Mouse (Mus musculus): ENCODE measurements around the gene Rad18. TPM values are rescaled to one million over a fixed set of nuclear protein-coding genes. Genes with fewer than 3 reads are reported as not detected.

Gene Rad18
- total RNA-seq, 1 experiment, result 24.3 TPM

DNA sequence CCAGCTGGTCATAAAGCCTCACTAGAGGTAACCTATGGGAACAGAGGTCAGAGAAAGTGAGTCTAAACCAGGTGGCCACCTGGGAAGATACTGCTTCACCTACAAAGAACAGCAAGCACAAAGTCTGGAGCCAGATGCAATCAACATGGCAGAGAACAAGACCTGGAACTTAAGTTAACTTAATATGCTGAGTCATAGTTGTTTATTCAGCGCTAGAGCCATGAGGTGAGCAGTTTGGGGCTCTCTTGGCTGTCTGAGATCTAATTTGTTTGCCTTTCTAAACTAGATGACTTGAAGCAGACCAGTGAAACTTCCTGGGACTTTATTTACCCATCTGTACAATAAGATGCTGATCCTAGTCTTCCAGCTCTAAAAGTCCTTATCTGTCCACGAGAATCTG is 12.4 kb downstream of the Rad18 start:
- no peak for DNase-seq (ENCODE audit: low read depth, low spot score)
- peaks cover 3 to 6% of the 10 kb centered on the region in 2 experiments; a peak in 3 of 4 replicates for H3K4me1 ChIP-seq (ENCODE audit: control insufficient read depth in 2 of 2, insufficient read depth in 2 of 2, low read length in 2 of 2, poor library complexity in 1 of 2)
- H3K4me3 ChIP-seq (ENCODE audit: insufficient read depth in 1 of 2, low read depth in 1 of 2, low read length in 2 of 2, poor library complexity in 1 of 2, severe bottlenecking in 1 of 2), result no peak overlapping the region
- no peaks in the 10 kb centered on the region for H3K9me3 ChIP-seq (ENCODE audit: control insufficient read depth, insufficient read depth, low read depth, low read length)
- TF ChIP-seq ZNF384 (IDR thresholded peaks at IDR 0.05; ENCODE audit: low read depth, low read length), result no peak
- no peak for TF ChIP-seq ZC3H11A (IDR thresholded peaks at IDR 0.05; ENCODE audit: borderline replicate concordance, low read depth, low read length)
- TF ChIP-seq CHD2 (IDR thresholded peaks at IDR 0.05; ENCODE audit: low read depth, low read length), result no peak
- peak; percentile 80 for TF ChIP-seq MAFK (IDR thresholded peaks at IDR 0.05; ENCODE audit: insufficient read depth, low read depth, low read length)
- peaks cover 25% of the 10 kb centered on the region for H3K36me3 ChIP-seq (ENCODE audit: control insufficient read depth, insufficient read depth, low read length, poor library complexity, severe bottlenecking)
- H3K27ac ChIP-seq (ENCODE audit: insufficient read depth, low read depth, low read length, poor library complexity, severe bottlenecking), result no peak overlapping the region; the same call in 1 of the 2 replicates
- H3K9ac ChIP-seq (ENCODE audit: insufficient read depth, low read depth, low read length, poor library complexity, severe bottlenecking), result no peak overlapping the region; the same call in 1 of the 2 replicates
- in situ Hi-C loops (cut with MboI; ENCODE audit: low sequenced_read_pairs in 2 of 2, unreplicated experiment in 2 of 2), result no loop called here

DNA sequence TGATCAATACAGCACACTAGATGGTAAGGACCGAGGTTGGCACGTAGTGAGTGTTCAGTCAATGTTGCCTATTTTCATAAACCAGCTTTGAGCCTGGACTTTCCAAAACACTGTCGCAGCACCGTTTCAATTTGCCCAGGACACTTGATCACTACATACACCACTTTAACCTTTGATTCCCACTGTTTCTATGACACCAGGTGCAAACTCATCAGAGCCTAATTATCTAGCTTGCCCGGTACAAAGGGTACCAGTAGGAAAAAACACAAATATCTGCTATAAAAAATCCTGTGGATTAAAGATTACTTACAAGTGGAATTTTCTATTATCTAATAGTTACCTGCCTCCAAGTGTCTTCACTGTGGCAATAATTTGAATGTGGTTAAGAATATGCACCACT is 64.4 kb downstream of the Rad18 start:
- peaks cover 0 to 5% of the 10 kb centered on the region in 2 experiments; a peak in 1 of 4 replicates for H3K4me1 ChIP-seq (ENCODE audit: control insufficient read depth in 2 of 2, insufficient read depth in 2 of 2, low read length in 2 of 2, poor library complexity in 1 of 2)
- no peak for DNase-seq (ENCODE audit: low read depth, low spot score)
- no peak overlapping the region for H3K9ac ChIP-seq (ENCODE audit: insufficient read depth, low read depth, low read length, poor library complexity, severe bottlenecking)
- H3K9me3 ChIP-seq (ENCODE audit: control insufficient read depth, insufficient read depth, low read depth, low read length), result no peaks in the 10 kb centered on the region
- H3K27ac ChIP-seq (ENCODE audit: insufficient read depth, low read depth, low read length, poor library complexity, severe bottlenecking), result no peak overlapping the region
- H3K4me3 ChIP-seq (ENCODE audit: insufficient read depth in 1 of 2, low read depth in 1 of 2, low read length in 2 of 2, poor library complexity in 1 of 2, severe bottlenecking in 1 of 2), result no peak overlapping the region
- in situ Hi-C loops (cut with MboI; ENCODE audit: low sequenced_read_pairs in 2 of 2, unreplicated experiment in 2 of 2), result no loop called here
- TF ChIP-seq CHD2 (IDR thresholded peaks at IDR 0.05; ENCODE audit: low read depth, low read length) (no peak), HCFC1 (IDR thresholded peaks at IDR 0.05; ENCODE audit: borderline replicate concordance, insufficient read depth, low read length) (no peak), ZC3H11A (IDR thresholded peaks at IDR 0.05; ENCODE audit: borderline replicate concordance, low read depth, low read length) (no peak), ZNF384 (IDR thresholded peaks at IDR 0.05; ENCODE audit: low read depth, low read length) (no peak)
- peaks cover 10% of the 10 kb centered on the region; the same call in 1 of the 2 replicates for H3K36me3 ChIP-seq (ENCODE audit: control insufficient read depth, insufficient read depth, low read length, poor library complexity, severe bottlenecking)

DNA sequence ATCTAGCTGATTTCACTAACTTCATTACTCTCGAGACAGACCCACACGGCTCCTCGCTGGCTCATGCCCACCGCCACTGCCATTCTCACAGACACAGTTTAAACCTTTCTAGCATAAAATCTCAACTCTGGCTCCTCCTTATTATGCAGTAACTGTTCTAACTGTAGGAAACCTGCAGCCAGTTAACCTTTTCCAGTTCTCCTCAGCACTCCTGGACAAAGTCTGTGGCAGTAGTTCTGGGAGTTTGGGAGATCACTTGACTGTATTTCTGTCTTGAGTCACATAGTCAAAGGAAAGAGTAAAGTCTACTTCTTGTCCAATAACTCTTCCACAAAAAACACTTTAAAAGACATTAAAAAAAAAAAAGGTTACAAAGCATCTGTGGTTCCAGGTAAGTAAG is 66.2 kb downstream of the Rad18 start:
- no peak overlapping the region for H3K9ac ChIP-seq (ENCODE audit: insufficient read depth, low read depth, low read length, poor library complexity, severe bottlenecking)
- in situ Hi-C loops (cut with MboI; ENCODE audit: low sequenced_read_pairs in 2 of 2, unreplicated experiment in 2 of 2), result no loop called here
- DNase-seq (ENCODE audit: low read depth, low spot score), result no peak
- H3K27ac ChIP-seq (ENCODE audit: insufficient read depth, low read depth, low read length, poor library complexity, severe bottlenecking), result no peak overlapping the region
- H3K36me3 ChIP-seq (ENCODE audit: control insufficient read depth, insufficient read depth, low read length, poor library complexity, severe bottlenecking), result peaks cover 12% of the 10 kb centered on the region; the same call in 1 of the 2 replicates
- no peak overlapping the region for H3K4me3 ChIP-seq (ENCODE audit: insufficient read depth in 1 of 2, low read depth in 1 of 2, low read length in 2 of 2, poor library complexity in 1 of 2, severe bottlenecking in 1 of 2)
- peaks cover 0 to 5% of the 10 kb centered on the region in 2 experiments; a peak in 1 of 4 replicates for H3K4me1 ChIP-seq (ENCODE audit: control insufficient read depth in 2 of 2, insufficient read depth in 2 of 2, low read length in 2 of 2, poor library complexity in 1 of 2)
- TF ChIP-seq ZC3H11A (IDR thresholded peaks at IDR 0.05; ENCODE audit: borderline replicate concordance, low read depth, low read length), result no peak
- no peak for TF ChIP-seq CHD2 (IDR thresholded peaks at IDR 0.05; ENCODE audit: low read depth, low read length)
- TF ChIP-seq MAFK (IDR thresholded peaks at IDR 0.05; ENCODE audit: insufficient read depth, low read depth, low read length), result no peak
- no peak for TF ChIP-seq HCFC1 (IDR thresholded peaks at IDR 0.05; ENCODE audit: borderline replicate concordance, insufficient read depth, low read length)
- no peak for TF ChIP-seq ZNF384 (IDR thresholded peaks at IDR 0.05; ENCODE audit: low read depth, low read length)
- no peaks in the 10 kb centered on the region for H3K9me3 ChIP-seq (ENCODE audit: control insufficient read depth, insufficient read depth, low read depth, low read length)

DNA sequence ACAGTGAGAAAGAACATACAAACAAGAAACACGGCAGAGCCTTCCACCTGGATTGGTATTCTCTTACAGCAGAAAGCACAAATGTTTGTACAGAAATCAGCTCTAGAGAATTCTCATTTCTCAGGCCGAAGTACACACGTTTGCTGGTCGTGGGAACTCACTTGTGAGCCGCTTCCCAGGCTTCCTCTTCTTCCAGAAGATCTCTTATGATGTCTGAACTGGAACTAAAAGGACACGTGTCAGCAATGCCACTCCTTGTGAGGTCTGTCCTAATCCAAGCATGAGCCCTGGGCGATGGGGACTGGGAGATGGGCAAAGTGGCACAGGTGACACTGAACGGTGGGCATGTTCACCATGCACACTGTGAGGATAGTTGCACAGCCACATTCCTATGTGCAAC is 68.2 kb downstream of the Rad18 start:
- in situ Hi-C loops (cut with MboI; ENCODE audit: low sequenced_read_pairs in 2 of 2, unreplicated experiment in 2 of 2), result no loop called here
- peaks cover 0 to 1% of the 10 kb centered on the region in 2 experiments; a peak in 1 of 4 replicates for H3K4me1 ChIP-seq (ENCODE audit: control insufficient read depth in 2 of 2, insufficient read depth in 2 of 2, low read length in 2 of 2, poor library complexity in 1 of 2)
- H3K4me3 ChIP-seq (ENCODE audit: insufficient read depth in 1 of 2, low read depth in 1 of 2, low read length in 2 of 2, poor library complexity in 1 of 2, severe bottlenecking in 1 of 2), result no peak overlapping the region
- DNase-seq (ENCODE audit: low read depth, low spot score), result no peak
- H3K27ac ChIP-seq (ENCODE audit: insufficient read depth, low read depth, low read length, poor library complexity, severe bottlenecking), result no peak overlapping the region
- no peak for TF ChIP-seq ZNF384 (IDR thresholded peaks at IDR 0.05; ENCODE audit: low read depth, low read length)
- TF ChIP-seq ZC3H11A (IDR thresholded peaks at IDR 0.05; ENCODE audit: borderline replicate concordance, low read depth, low read length), result no peak
- TF ChIP-seq HCFC1 (IDR thresholded peaks at IDR 0.05; ENCODE audit: borderline replicate concordance, insufficient read depth, low read length), result no peak
- no peak for TF ChIP-seq CHD2 (IDR thresholded peaks at IDR 0.05; ENCODE audit: low read depth, low read length)
- TF ChIP-seq MAFK (IDR thresholded peaks at IDR 0.05; ENCODE audit: insufficient read depth, low read depth, low read length), result no peak
- peaks cover 8% of the 10 kb centered on the region; the same call in 1 of the 2 replicates for H3K36me3 ChIP-seq (ENCODE audit: control insufficient read depth, insufficient read depth, low read length, poor library complexity, severe bottlenecking)
- H3K9ac ChIP-seq (ENCODE audit: insufficient read depth, low read depth, low read length, poor library complexity, severe bottlenecking), result no peak overlapping the region
- no peaks in the 10 kb centered on the region for H3K9me3 ChIP-seq (ENCODE audit: control insufficient read depth, insufficient read depth, low read depth, low read length)

- H3K27ac ChIP-seq (ENCODE audit: insufficient read depth, low read depth, low read length, poor library complexity, severe bottlenecking), result no peak overlapping the region
- in situ Hi-C loops (cut with MboI; ENCODE audit: low sequenced_read_pairs in 2 of 2, unreplicated experiment in 2 of 2), result no loop called here
- H3K9ac ChIP-seq (ENCODE audit: insufficient read depth, low read depth, low read length, poor library complexity, severe bottlenecking), result no peak overlapping the region
- H3K36me3 ChIP-seq (ENCODE audit: control insufficient read depth, insufficient read depth, low read length, poor library complexity, severe bottlenecking), result peaks cover 4% of the 10 kb centered on the region; the same call in 1 of the 2 replicates
- no peaks in the 10 kb centered on the region for H3K9me3 ChIP-seq (ENCODE audit: control insufficient read depth, insufficient read depth, low read depth, low read length)
- no peak for TF ChIP-seq ZNF384 (IDR thresholded peaks at IDR 0.05; ENCODE audit: low read depth, low read length)
- TF ChIP-seq MAFK (IDR thresholded peaks at IDR 0.05; ENCODE audit: insufficient read depth, low read depth, low read length), result no peak
- no peak for TF ChIP-seq CHD2 (IDR thresholded peaks at IDR 0.05; ENCODE audit: low read depth, low read length)
- TF ChIP-seq ZC3H11A (IDR thresholded peaks at IDR 0.05; ENCODE audit: borderline replicate concordance, low read depth, low read length), result no peak
- DNase-seq (ENCODE audit: low read depth, low spot score), result no peak
- no peak overlapping the region for H3K4me3 ChIP-seq (ENCODE audit: insufficient read depth in 1 of 2, low read depth in 1 of 2, low read length in 2 of 2, poor library complexity in 1 of 2, severe bottlenecking in 1 of 2)
- peaks cover 2 to 4% of the 10 kb centered on the region in 2 experiments; a peak in 3 of 4 replicates for H3K4me1 ChIP-seq (ENCODE audit: control insufficient read depth in 2 of 2, insufficient read depth in 2 of 2, low read length in 2 of 2, poor library complexity in 1 of 2)
These were observed 74.2 kb downstream of the Rad18 start for GRCm38 (mm10) chr6:112622321-112622720.

Measured in ES-E14 (cell line).